Mouse (Mus musculus) MEL (cell line): ENCODE results near the gene Nck1.

Source experiments
- MAZ ChIP-seq: IDR thresholded peaks from 2 replicates; pipeline ENCODE4 v1.6.1; 2012; ENCODE audit warnings: low read depth, mild to moderate bottlenecking, inconsistent platforms, low read length, improper control_type of control experiment
- POLR2A ChIP-seq, 2 experiments: IDR thresholded peaks; 2 replicates each; pipeline ENCODE4 v1.6.1; 2011 to 2012; ENCODE audit warnings: low read length in 2 of 2, mild to moderate bottlenecking in 2 of 2, control low read depth in 1 of 2, improper control_type of control experiment in 1 of 2, low read depth in 1 of 2, moderate library complexity in 1 of 2; ENCODE audit not compliant: control insufficient read depth in 1 of 2, insufficient read depth in 1 of 2, poor library complexity in 1 of 2
- TAL1 ChIP-seq: IDR thresholded peaks from 2 replicates; pipeline ENCODE4 v1.6.1; 2012; ENCODE audit warnings: mild to moderate bottlenecking, inconsistent platforms, low read length, moderate library complexity, mixed read lengths

DNA sequence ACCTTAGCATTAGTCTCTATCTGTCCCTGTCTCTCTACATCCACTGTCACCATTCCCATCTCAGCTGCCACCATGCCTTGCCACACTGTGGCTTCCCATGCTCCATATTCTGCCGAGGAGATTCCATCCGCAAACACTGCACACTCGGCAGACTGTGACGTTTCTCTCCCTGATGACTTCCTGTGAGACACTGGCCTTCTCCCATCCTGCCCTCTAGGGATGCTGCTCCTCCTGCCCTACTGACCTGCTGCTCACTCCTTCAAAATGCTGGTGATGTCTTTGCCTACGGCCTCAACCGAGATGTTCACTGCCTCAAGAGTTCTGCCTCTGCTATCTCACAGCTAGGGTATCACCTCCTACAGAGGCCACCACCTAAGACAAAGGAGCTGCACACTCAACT, 72.6 kb downstream of the Nck1 start:
- no peak for TF ChIP-seq MAZ
- TF ChIP-seq POLR2A (IDR thresholded peaks at IDR 0.05; ENCODE audit: control insufficient read depth in 1 of 2, insufficient read depth in 1 of 2, low read depth in 1 of 2, low read length in 2 of 2, poor library complexity in 1 of 2), result no peak
- no peak for TF ChIP-seq TAL1
